Mouse (Mus musculus) heart, embryonic 15.5 days (tissue): ENCODE results near the gene Zcrb1. TPM values are rescaled to one million over a fixed set of nuclear protein-coding genes. Genes with fewer than 3 reads are reported as not detected.
"Not testable (repeated sequence)": the region's sequence is repeated elsewhere in the genome, so short reads cannot be mapped to it uniquely, and the experiment has no call there.

Source experiments
- ATAC-seq: fragments of 200-750 bp; cut with Nextera tagmentation; replicated peaks from 2 replicates; pipeline ENCODE4 v1.8.0; 2017; ENCODE audit warnings: low read depth, moderate TSS enrichment; ENCODE audit not compliant: insufficient number of reproducible peaks, insufficient read depth, low FRiP score
- H3K27ac ChIP-seq: fragments of 300-500 bp; sonication (generic); 2 replicates; pipeline ENCODE4 v1.5.1; 2015; ENCODE audit warnings: mild to moderate bottlenecking, inconsistent platforms
- H3K27me3 ChIP-seq: fragments of 300-500 bp; sonication (generic); 2 replicates; pipeline ENCODE4 v1.6.1; 2015; ENCODE audit warnings: inconsistent platforms
- H3K36me3 ChIP-seq: fragments of 300-500 bp; sonication (generic); 2 replicates; pipeline ENCODE4 v1.6.1; 2015; ENCODE audit warnings: mild to moderate bottlenecking, inconsistent platforms
- H3K4me1 ChIP-seq: fragments of 300-500 bp; sonication (generic); replicated peaks from 2 replicates; pipeline ENCODE4 v1.6.1; 2015; ENCODE audit warnings: inconsistent platforms
- H3K4me2 ChIP-seq: fragments of 300-500 bp; sonication (generic); 2 replicates; pipeline ENCODE4 v1.6.1; 2015; ENCODE audit warnings: inconsistent platforms, mild to moderate bottlenecking, moderate library complexity
- H3K4me3 ChIP-seq: fragments of 300-500 bp; sonication (generic); 2 replicates; pipeline ENCODE4 v1.5.1; 2015; ENCODE audit warnings: mild to moderate bottlenecking, inconsistent platforms
- H3K9ac ChIP-seq: fragments of 300-500 bp; sonication (generic); 2 replicates; pipeline ENCODE4 v1.6.1; 2015; ENCODE audit warnings: mild to moderate bottlenecking, inconsistent platforms
- H3K9me3 ChIP-seq: fragments of 300-500 bp; sonication (generic); replicated peaks from 2 replicates; pipeline ENCODE4 v1.6.1; 2016; ENCODE audit warnings: inconsistent platforms
- WGBS: fragments of 180-500 bp; shearing (Covaris S2); methylation state at CpG from one replicate; pipeline ENCODE4 v1.1.7; 2015; ENCODE audit warnings: mixed read lengths; 5-methylcytosine and 5-hydroxymethylcytosine counted together
- polyA plus RNA-seq: library from polyadenylated mRNA; unstranded; fragments of >200 nt; fragmentation: Nextera tagmentation; extraction: Ambion mirVana; gene quantifications from 2 replicates; pipeline ENCODE4 v1.2.1, GENCODE M21; 2015

Zcrb1 gene
- polyA plus RNA-seq, 1 experiment from 2014 or later, result 115 TPM

DNA sequence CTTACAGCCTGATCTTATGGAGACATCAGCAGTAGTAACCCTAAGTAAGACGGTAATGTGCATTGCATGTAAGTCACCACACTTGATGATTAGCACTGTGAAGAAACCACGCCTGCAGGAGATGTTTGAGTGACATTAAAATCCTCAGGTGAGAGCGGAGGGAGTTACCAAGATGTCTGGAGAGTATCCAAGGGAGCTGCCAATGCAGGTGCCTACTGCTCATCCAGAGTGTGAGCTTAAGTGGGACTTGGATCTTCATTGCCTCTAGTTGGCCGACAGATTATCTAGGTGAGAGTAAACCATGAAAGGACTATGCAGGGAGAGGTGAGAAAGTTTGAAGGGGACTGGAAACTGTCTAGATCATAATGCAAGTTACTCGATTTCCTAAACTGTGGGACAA lies 8.4 kb upstream of the Zcrb1 start:
- H3K4me1 ChIP-seq, result 0 out of 2 replicates have a peak, but pooled peaks cover 4% of the 10 kb centered on the region
- 91% methylated on average over 5 of the region's 5 CpGs for WGBS
- no peaks in the 10 kb centered on the region; the same call in 1 of the 2 replicates for H3K36me3 ChIP-seq
- no peak overlapping the region for H3K27ac ChIP-seq
- H3K4me3 ChIP-seq, result no peak overlapping the region
- H3K9me3 ChIP-seq, result no peaks in the 10 kb centered on the region
- no peak overlapping the region for H3K4me2 ChIP-seq
- ATAC-seq, result no peak
- no peak overlapping the region for H3K9ac ChIP-seq
- no peaks in the 10 kb centered on the region for H3K27me3 ChIP-seq

- 89% methylated on average over 7 of the region's 7 CpGs for WGBS
- H3K9me3 ChIP-seq, result no peaks in the 10 kb centered on the region
- no peak overlapping the region for H3K4me3 ChIP-seq
- no peaks in the 10 kb centered on the region for H3K27me3 ChIP-seq
- ATAC-seq, result no peak
- 0 out of 2 replicates have a peak, but pooled peaks cover 4% of the 10 kb centered on the region for H3K4me1 ChIP-seq
- no peaks in the 10 kb centered on the region for H3K36me3 ChIP-seq
- no peak overlapping the region for H3K27ac ChIP-seq
- H3K9ac ChIP-seq, result no peak overlapping the region
- no peak overlapping the region for H3K4me2 ChIP-seq
These were observed 7.4 kb upstream of the Zcrb1 start for GRCm38 (mm10) chr15:93405446-93405986.

DNA sequence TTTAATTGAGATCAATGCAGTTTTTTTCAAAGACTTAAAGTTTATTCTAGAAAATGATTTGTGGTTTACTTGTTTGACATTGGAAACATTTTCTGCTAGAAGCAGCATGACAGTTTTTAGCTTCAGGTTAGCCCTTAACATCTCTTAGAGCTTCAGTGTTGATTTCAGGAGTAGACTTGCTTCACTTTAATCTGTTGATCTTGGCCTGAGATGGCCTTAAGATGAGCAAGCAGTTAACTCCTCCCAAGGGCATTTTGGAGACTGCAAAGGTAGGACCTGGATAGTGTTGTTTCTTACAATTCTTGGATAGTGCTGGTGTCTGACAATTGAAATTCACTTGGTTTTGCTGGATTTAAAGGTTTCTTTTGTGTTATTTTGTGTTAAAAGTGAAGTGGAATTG lies 6.7 kb upstream of the Zcrb1 start:
- no peaks in the 10 kb centered on the region for H3K36me3 ChIP-seq
- H3K4me2 ChIP-seq, result no peak overlapping the region
- no peaks in the 10 kb centered on the region for H3K9me3 ChIP-seq
- no peak overlapping the region for H3K4me3 ChIP-seq
- no peak overlapping the region for H3K9ac ChIP-seq
- ATAC-seq, result no peak
- peaks cover 6% of the 10 kb centered on the region; the same call in 1 of the 2 replicates for H3K4me1 ChIP-seq
- no peak overlapping the region for H3K27ac ChIP-seq
- no peaks in the 10 kb centered on the region for H3K27me3 ChIP-seq

DNA sequence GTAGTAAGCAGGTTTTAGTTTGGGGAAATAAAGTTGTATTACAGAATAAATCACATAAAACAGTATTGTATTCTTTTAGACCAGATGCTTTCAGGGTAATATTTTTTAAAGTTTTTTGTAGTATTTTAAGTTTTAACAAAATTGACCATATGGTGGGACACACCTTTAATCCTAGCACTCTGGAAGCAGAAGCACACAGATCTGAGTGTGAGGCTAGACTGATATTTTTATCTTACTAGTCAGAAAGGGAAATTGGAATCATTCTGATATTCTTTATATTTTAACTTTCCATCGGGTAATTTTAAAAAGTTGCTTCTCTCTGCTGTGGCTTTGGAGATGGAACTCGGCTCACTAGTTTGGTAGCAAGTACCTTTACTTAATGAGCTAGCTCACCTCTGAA lies 4.6 kb upstream of the Zcrb1 start:
- 94% methylated on average over 2 of the region's 2 CpGs for WGBS
- Histone ChIP-seq H3K27me3 (no peaks in the 10 kb centered on the region), H3K36me3 (no peaks in the 10 kb centered on the region), H3K4me2 (no peak overlapping the region), H3K4me3 (no peak overlapping the region), H3K9ac (no peak overlapping the region), H3K27ac (no peak overlapping the region), H3K4me1 (peaks cover 17% of the 10 kb centered on the region), H3K9me3 (no peaks in the 10 kb centered on the region)
- ATAC-seq, result no peak

DNA sequence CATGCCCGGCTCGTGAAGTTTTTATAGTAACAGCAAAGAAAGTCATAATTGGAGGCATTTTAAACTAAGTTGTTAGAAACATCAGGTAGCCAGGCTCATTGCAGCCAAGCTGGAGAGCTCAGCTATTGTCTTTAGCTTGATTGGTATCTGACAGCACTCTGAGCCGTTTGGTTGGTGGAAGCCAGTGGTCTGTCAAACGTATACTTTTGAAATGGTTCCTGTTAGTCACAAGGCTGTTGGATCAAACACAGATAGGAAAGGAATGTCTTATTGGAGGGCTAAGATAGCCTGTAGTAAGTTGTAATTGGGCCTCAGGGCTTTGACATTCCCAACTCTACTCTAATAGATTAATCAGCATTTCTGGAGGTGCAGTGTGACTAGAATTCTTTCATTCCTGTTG lies 3.3 kb upstream of the Zcrb1 start:
- Histone ChIP-seq H3K4me3 (no peak overlapping the region), H3K27me3 (no peaks in the 10 kb centered on the region), H3K27ac (no peak overlapping the region), H3K9ac (no peak overlapping the region), H3K4me1 (peaks cover 27% of the 10 kb centered on the region), H3K36me3 (no peaks in the 10 kb centered on the region), H3K4me2 (no peak overlapping the region), H3K9me3 (no peaks in the 10 kb centered on the region)
- no peak for ATAC-seq
- WGBS, result 56% methylated on average over 4 of the region's 4 CpGs

GRCm38 (mm10) chr15:93398699-93399540 lies 786 bp upstream of the Zcrb1 start:
- peak overlapping the region; percentile 80 for H3K4me2 ChIP-seq
- peaks cover 28% of the 10 kb centered on the region for H3K4me1 ChIP-seq
- no peaks in the 10 kb centered on the region for H3K9me3 ChIP-seq
- H3K9ac ChIP-seq, result peak overlapping the region; percentile 98
- H3K36me3 ChIP-seq, result peaks cover 9% of the 10 kb centered on the region
- ATAC-seq, result no peak
- peak overlapping the region; percentile 100 for H3K4me3 ChIP-seq
- WGBS, result 4% methylated on average over 36 of the region's 36 CpGs
- H3K27ac ChIP-seq, result peak overlapping the region; percentile 90
- H3K27me3 ChIP-seq, result no peaks in the 10 kb centered on the region

- peak overlapping the region; percentile 80 for H3K4me2 ChIP-seq
- 3% methylated on average over 11 of the region's 11 CpGs for WGBS
- H3K27ac ChIP-seq, result no peak overlapping the region
- no peak for ATAC-seq
- no peaks in the 10 kb centered on the region for H3K27me3 ChIP-seq
- peaks cover 9% of the 10 kb centered on the region for H3K36me3 ChIP-seq
- H3K9ac ChIP-seq, result peak overlapping the region; percentile 98
- H3K4me1 ChIP-seq, result peaks cover 28% of the 10 kb centered on the region
- H3K4me3 ChIP-seq, result peak overlapping the region; percentile 100
- no peaks in the 10 kb centered on the region for H3K9me3 ChIP-seq
These were observed 865 bp downstream of the Zcrb1 start for GRCm38 (mm10) chr15:93397269-93397668.

- Histone ChIP-seq H3K4me1 (no peaks in the 10 kb centered on the region), H3K9me3 (no peaks in the 10 kb centered on the region), H3K4me2 (no peak overlapping the region), H3K27ac (no peak overlapping the region), H3K9ac (no peak overlapping the region), H3K4me3 (no peak overlapping the region), H3K36me3 (peaks cover 12% of the 10 kb centered on the region), H3K27me3 (no peaks in the 10 kb centered on the region)
- WGBS, result 60% methylated on average over 5 of the region's 5 CpGs
- ATAC-seq, result no peak
These were observed 16.8 kb downstream of the Zcrb1 start for GRCm38 (mm10) chr15:93381337-93381736.

DNA sequence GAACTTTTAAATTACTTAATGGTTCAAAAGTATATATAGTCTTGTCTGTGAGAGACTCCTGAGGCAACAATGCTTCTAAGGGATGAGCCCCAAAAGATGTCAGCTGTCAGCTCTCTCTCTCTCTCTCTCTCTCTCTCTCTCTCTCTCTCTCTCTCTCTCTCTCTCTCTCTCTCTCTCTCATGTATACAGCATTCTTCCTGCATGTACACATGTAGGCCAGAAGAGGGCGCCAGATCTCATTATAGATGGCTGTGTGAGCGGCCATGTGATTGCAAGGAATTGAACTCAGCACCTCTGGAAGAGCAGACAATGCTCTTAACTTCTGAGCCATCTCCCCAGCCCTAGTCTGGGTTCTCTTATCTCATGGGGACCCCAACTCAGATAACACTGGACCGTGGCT lies 19.0 kb downstream of the Zcrb1 start:
- Histone ChIP-seq H3K9me3 (no peaks in the 10 kb centered on the region), H3K4me2 (no peak overlapping the region), H3K27me3 (no peaks in the 10 kb centered on the region), H3K36me3 (no peaks in the 10 kb centered on the region), H3K4me1 (no peaks in the 10 kb centered on the region), H3K9ac (no peak overlapping the region), H3K27ac (no peak overlapping the region), H3K4me3 (no peak overlapping the region)
- WGBS, result 69% methylated on average over 3 of the region's 3 CpGs
- no peak for ATAC-seq

- no peaks in the 10 kb centered on the region for H3K36me3 ChIP-seq
- ATAC-seq, result no peak
These were observed 22.4 kb downstream of the Zcrb1 start for GRCm38 (mm10) chr15:93375696-93376095.

GRCm38 (mm10) chr15:93372525-93373119 lies 25.5 kb downstream of the Zcrb1 start:
- H3K27me3 ChIP-seq, H3K4me1 ChIP-seq, H3K9ac ChIP-seq, H3K4me2 ChIP-seq, H3K9me3 ChIP-seq, ATAC-seq, H3K36me3 ChIP-seq, H3K4me3 ChIP-seq, H3K27ac ChIP-seq: not testable (repeated sequence)

More at GRCm38 (mm10) chr15:93375696-93376095, 22.4 kb downstream of the Zcrb1 start:
- Histone ChIP-seq H3K27ac (no peak overlapping the region), H3K4me1 (no peaks in the 10 kb centered on the region), H3K9me3 (no peaks in the 10 kb centered on the region), H3K27me3 (no peaks in the 10 kb centered on the region), H3K4me3 (no peak overlapping the region), H3K9ac (no peak overlapping the region), H3K4me2 (no peak overlapping the region)
- 89% methylated on average over 5 of the region's 5 CpGs for WGBS
